Mouse (Mus musculus): ENCODE measurements around the gene Smarcad1.

The Smarcad1 gene

GRCm38 (mm10) chr6:65079139-65079538, 36.8 kb downstream of the Smarcad1 start:
- DNase-seq (ENCODE audit: low spot score in 2 of 2) = no peak

DNA sequence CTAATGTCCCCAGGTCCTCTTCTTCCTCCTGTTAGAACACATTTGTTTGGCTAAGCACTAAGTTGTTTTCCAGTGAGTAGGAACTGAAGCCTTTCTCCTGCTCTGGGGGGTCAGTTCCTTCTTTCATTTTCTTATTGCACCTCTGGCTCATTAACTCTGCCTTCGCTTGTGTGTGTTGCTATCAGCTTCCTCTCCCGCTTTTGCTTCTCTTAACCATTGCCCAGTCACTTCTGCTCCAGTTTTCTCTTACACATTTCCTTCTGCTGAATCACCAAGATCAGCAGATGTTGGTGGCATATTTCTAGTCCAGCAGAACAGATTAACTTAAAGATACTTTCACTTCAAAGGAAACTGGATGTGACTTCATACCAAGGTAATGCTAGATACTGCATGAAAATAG, 72.5 kb downstream of the Smarcad1 start:
- no peak for DNase-seq (ENCODE audit: low spot score in 2 of 2)

- no peak for DNase-seq (ENCODE audit: low spot score in 2 of 2)
These were observed 75.2 kb downstream of the Smarcad1 start for GRCm38 (mm10) chr6:65117540-65117939.

- peak in 1 of 2 experiments; percentile 23 for DNase-seq (ENCODE audit: low spot score in 2 of 2)
These were observed 83.8 kb downstream of the Smarcad1 start for GRCm38 (mm10) chr6:65126074-65126726.

DNA sequence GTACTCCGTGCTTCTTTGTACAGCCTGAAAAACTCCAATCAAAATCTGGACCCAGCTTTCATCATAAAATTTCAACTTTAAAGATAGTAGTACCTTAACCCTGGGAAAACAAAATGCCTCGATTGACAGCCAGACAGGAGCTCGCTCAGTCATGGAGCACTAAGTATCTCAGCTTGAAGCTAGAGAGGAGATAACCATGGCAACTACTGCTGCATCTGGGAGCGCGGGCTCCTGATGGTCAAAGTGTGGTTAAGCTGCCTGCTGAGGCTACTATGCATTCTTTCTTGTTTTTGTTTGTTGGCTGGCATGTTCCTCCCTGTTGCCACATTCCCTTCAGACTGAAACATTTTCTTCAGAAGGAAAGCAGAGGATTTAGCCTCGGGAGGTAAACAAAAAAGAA, 90.0 kb downstream of the Smarcad1 start:
- no peak for DNase-seq (ENCODE audit: low spot score in 2 of 2)

DNA sequence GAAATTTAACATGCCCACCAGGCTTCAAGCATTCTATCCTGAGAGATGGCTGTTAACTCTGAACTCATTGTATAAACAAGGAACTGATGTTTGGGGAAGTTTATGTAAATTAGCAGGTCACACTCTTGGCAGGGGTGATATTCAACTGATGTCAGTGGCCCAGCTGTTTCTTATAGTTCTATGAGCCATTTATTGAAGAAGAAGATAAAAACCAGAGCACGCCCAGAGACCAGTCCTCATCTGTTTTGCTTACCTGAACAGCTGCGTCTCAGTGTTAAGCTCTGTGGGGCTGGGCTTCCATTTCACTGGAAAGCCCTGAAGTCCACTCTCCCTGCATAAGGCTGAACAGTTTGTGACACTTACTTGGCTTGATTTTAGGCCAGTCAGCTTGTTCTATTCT, 95.4 kb downstream of the Smarcad1 start:
- no peak for DNase-seq (ENCODE audit: low spot score in 2 of 2)

GRCm38 (mm10) chr6:65138243-65138642, 95.9 kb downstream of the Smarcad1 start:
- no peak for DNase-seq (ENCODE audit: low spot score in 2 of 2)

DNA sequence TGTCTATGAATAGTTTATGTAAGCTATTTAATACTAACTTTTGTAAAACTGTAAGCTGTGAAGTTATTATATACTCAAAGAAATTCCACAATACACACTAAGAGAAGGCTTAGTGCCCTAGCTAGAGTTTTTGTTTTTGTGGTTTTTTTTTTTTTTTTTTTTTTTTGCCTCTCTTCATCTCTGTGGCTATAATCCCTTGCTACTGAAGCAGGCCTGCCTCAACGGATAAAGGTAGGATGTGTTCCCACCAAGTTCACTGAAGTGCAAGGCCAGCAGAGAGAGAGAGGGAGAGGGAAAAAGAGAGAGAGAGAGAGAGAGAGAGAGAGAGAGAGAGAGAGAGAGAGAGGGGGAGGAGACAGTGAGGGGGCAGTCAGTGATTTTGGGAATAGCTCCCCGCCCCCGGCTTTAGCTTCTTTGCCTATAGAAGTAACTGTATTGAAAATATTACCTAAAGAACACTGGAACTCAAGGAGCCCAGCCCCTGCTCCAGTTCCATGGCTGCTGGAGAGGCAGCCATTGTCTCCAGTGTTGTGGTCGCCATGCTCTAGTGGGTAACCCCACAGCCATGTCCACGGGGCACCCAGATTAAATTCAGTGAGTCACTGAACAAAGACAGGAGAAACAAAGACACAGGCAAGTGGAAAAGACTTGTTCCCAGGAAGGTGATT, 97.8 kb downstream of the Smarcad1 start:
- no peak for DNase-seq (ENCODE audit: low spot score in 2 of 2)

- no peak for DNase-seq (ENCODE audit: low spot score in 2 of 2)
These were observed 98.4 kb downstream of the Smarcad1 start for GRCm38 (mm10) chr6:65140750-65141243.

DNA sequence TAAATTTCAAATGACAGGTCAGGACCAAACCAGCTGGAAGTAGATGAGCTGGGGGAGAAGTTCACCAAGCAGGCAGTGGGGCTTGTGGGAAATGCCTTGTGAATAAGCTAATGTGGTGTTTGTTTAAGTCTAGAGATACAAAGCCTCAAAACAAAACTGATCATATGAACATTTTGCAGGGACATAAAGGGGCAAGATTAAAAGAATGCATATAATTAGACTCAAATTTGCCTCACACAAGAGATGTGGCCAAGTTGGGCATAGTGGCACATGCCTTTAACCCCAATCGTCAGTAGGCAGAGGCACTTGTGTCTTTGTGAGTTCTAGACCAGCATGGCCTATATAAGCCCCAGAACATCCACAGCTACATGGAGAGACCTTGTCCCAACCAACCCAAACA, 99.9 kb downstream of the Smarcad1 start:
- no peak for DNase-seq (ENCODE audit: low spot score in 2 of 2)

GRCm38 (mm10) chr6:65144621-65145205, 102.3 kb downstream of the Smarcad1 start, which contains the start of gene Hpgds:
Gene Hpgds (minus strand): TSS chr6:65144908.
- DNase-seq (ENCODE audit: low spot score in 2 of 2) = peak in 1 of 2 experiments; percentile 6

DNA sequence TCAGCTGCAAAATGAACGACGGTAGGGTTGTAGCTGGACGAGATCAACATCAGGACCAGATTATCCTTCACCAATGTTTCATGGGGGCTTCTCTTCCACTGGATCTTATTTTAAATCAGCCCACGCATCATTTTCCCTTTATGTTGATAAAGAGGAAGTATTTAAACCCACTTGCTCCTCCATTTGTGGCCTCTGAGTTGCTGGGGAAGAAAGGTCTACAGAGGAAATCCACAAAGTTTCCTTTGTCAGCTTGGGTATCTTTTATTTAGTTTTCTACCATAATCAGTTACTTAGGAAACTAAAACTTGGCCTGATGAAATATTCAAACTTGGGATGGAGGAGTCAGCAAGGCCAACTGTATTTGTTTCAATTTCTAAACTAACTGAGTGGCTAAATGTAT, 104.0 kb downstream of the Smarcad1 start:
- DNase-seq (ENCODE audit: low spot score in 2 of 2) = no peak

GRCm38 (mm10) chr6:65150703-65151102, 108.3 kb downstream of the Smarcad1 start:
- DNase-seq (ENCODE audit: low spot score in 2 of 2) = no peak

DNA sequence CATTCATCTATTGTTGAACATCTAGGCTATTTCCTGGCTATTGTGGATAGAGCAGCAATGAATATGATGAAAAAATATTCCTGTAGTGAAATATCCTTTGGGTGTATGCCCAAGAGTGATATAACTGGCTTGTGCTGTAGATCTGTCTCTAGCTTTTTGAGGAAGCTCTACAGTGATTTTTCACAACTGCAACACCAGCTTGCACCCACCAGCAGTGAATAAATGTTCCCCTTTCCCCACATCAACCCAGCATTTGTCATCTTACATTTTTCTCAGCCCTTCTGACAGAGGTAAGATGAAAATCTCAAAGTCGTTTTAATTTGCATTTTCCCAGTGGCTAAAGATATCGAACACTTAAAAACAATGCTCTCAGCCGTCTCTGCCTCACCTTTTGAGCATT, 111.2 kb downstream of the Smarcad1 start:
- DNase-seq (ENCODE audit: low spot score in 2 of 2) = no peak

GRCm38 (mm10) chr6:65157042-65157441, 114.7 kb downstream of the Smarcad1 start:
- no peak for DNase-seq (ENCODE audit: low spot score in 2 of 2)

DNA sequence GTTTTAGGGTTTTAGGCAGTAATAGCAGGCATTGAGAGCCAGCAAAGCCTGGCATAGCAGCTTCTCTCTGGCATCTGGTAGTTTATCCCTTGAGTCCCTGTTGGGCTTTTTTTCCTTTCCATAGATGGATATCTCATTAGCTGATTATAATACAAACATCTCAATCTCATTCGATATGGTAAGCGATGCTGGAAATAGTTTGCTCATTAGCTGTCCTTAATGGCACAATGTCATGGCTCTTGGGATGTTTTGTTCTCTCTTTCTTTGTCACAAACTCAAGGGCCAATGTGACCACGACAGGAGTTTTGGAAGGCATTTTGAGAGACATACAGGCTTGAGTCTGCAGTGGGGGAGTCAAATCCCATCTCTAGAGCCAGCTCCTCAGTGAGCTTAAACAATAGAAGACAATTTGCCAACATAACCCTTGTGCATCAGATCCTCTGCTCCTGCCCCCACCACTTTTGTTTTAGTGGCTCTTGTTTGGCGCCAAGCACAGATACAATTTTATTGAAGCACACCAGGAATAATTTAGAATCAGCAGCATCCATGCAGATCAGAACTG, 117.1 kb downstream of the Smarcad1 start:
- DNase-seq (ENCODE audit: low spot score in 2 of 2) = no peak

DNA sequence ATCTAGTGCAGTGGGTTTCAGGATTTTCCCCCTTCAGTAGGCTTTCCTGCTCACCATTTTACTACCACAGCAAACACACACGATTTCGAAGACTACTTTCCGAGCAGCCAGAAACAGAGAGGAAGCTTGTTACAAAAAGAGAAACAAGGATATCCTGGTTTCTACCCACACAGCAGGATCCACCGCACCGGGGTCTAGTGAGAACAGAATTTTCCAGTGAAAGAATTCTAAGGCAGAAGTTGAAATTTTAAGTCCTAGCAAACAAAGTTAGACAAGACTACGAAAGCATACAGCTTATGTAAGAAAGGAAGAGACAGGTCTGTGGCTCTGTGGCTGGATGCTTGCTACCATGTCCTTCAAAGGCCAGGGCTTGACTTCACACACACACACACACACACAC, 121.8 kb downstream of the Smarcad1 start:
- no peak for DNase-seq (ENCODE audit: low spot score in 2 of 2)

DNA sequence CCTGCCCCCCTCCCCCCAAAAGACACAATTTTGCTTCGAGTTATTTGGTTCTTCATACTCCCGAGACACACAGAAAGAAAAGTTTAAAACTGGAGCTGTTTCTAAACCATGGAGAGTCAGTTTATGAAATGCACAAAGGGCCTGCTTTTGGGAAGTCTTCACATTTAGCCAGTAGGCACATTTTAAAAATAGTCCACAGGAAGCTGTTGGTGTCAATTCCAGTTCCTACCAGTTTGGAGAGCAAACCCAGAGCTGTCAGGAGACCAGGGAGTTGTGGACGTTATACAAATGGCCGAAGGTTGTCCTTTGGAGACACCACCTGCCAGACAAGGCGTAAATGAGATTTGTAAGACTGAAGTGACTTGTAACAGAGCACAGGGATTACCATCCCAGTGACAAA, 122.6 kb downstream of the Smarcad1 start:
- no peak for DNase-seq (ENCODE audit: low spot score in 2 of 2)
